Mouse (Mus musculus): ENCODE measurements around the gene Plscr4.

Plscr4 gene

GRCm38 (mm10) chr9:92457261-92458058, at the start of gene Plscr4:
Plscr4 (plus strand) TSS chr9:92457373.
- DNase-seq: peak; percentile 6 to 20

GRCm38 (mm10) chr9:92410225-92410624, 46.9 kb upstream of the Plscr4 start:
- no peak for DNase-seq

GRCm38 (mm10) chr9:92412045-92412444, 45.1 kb upstream of the Plscr4 start:
- no peak for DNase-seq

GRCm38 (mm10) chr9:92413684-92414083, 43.5 kb upstream of the Plscr4 start:
- DNase-seq: no peak

GRCm38 (mm10) chr9:92437781-92438180, 19.4 kb upstream of the Plscr4 start:
- DNase-seq: no peak

- no peak for DNase-seq
Observed at GRCm38 (mm10) chr9:92441468-92441867, 15.7 kb upstream of the Plscr4 start.

GRCm38 (mm10) chr9:92444536-92444935, 12.6 kb upstream of the Plscr4 start:
- no peak for DNase-seq

- DNase-seq: no peak
Observed at GRCm38 (mm10) chr9:92456605-92457004, 568 bp upstream of the Plscr4 start.

GRCm38 (mm10) chr9:92458059-92458402, 858 bp downstream of the Plscr4 start:
- DNase-seq: no peak

GRCm38 (mm10) chr9:92458418-92458817, 1.2 kb downstream of the Plscr4 start:
- DNase-seq: no peak

- DNase-seq: no peak
Observed at GRCm38 (mm10) chr9:92467724-92468123, 10.6 kb downstream of the Plscr4 start.

GRCm38 (mm10) chr9:92472256-92472855, 15.2 kb downstream of the Plscr4 start:
- no peak for DNase-seq

- DNase-seq: no peak
Observed at GRCm38 (mm10) chr9:92473178-92473577, 16.0 kb downstream of the Plscr4 start.

- no peak for DNase-seq
Observed at GRCm38 (mm10) chr9:92474244-92474643, 17.1 kb downstream of the Plscr4 start.

- no peak for DNase-seq
Observed at GRCm38 (mm10) chr9:92481663-92482062, 24.5 kb downstream of the Plscr4 start.

GRCm38 (mm10) chr9:92482551-92482950, 25.4 kb downstream of the Plscr4 start:
- DNase-seq: no peak

GRCm38 (mm10) chr9:92484710-92485267, 27.6 kb downstream of the Plscr4 start:
- no peak for DNase-seq

- no peak for DNase-seq
Observed at GRCm38 (mm10) chr9:92489857-92490256, 32.7 kb downstream of the Plscr4 start.

GRCm38 (mm10) chr9:92490319-92490718, 33.1 kb downstream of the Plscr4 start:
- no peak for DNase-seq

- no peak for DNase-seq
Observed at GRCm38 (mm10) chr9:92491274-92491673, 34.1 kb downstream of the Plscr4 start.

GRCm38 (mm10) chr9:92499710-92500410, 42.7 kb downstream of the Plscr4 start:
- peak; percentile 68 to 77 for DNase-seq

- DNase-seq: no peak
Observed at GRCm38 (mm10) chr9:92504256-92504655, 47.1 kb downstream of the Plscr4 start.

GRCm38 (mm10) chr9:92504889-92505288, 47.7 kb downstream of the Plscr4 start:
- DNase-seq: no peak

- DNase-seq: no peak
Observed at GRCm38 (mm10) chr9:92511696-92512095, 54.5 kb downstream of the Plscr4 start.

Data from cerebellum, adult 18-20 months (tissue).